Mouse (Mus musculus): ENCODE results near the gene Rack1. TPM values are rescaled to one million over a fixed set of nuclear protein-coding genes. Genes with fewer than 3 reads are reported as not detected.

Gene Rack1
- total and polyA plus RNA-seq, 3 experiments = 3,744 to 6,330 (median 5,265) TPM

DNA sequence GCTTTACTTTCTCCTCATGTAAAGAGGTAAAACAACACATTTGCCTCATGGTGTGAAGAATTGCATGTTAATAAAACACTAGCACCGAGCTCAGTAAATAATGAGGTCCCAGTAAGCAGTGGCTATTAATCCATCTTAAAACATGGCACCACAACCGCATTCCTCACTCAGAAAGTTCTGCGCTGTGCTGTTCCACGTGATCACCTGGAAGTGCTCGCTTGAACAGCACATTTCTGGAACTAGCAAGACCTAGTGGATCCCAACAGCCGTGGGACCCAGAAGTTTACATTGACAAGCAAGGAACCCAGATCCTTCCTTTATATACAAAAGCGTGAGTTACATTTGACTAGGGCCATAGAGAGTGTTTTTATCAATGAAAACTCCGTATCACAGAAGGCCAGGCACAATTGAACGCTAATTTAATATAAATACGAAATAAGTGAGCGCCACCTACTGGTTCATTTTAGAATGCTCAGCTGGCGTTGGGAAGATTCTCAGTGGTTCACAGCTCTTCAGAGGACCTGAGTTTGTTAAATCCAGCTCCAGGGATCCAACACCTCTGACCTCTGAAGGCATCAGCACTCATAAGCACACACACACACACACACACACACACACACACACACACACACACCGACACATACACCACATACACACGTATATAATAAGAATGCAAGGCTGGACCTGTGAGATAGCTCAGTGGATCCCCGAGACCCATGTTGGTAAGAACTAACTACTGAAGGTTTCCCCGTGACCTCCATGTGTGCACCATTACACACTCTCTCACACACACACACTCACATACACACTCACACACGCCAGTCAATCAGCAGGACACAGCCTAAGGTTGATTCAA is 25.5 kb upstream of the Rack1 start:
- Histone ChIP-seq H3K4me1 (ENCODE audit: control insufficient read depth in 1 of 2, insufficient read depth in 2 of 2) (peaks cover 12 to 28% of the 10 kb centered on the region in 2 experiments), H3K27ac (ENCODE audit: insufficient read depth, low read depth) (no peak overlapping the region), H3K36me3 (replicated peaks in 1 of 2; ENCODE audit: control insufficient read depth in 1 of 2, insufficient read depth in 1 of 2, low read length in 1 of 2) (no peaks in the 10 kb centered on the region), H3K4me2 (ENCODE audit: insufficient read depth, low read depth, poor library complexity, severe bottlenecking) (peak overlapping the region; percentile 25), H3K79me2 (replicated peaks; ENCODE audit: control insufficient read depth, extremely low read depth, insufficient read depth, poor library complexity, severe bottlenecking) (no peaks in the 10 kb centered on the region), H3K4me3 (replicated peaks in 1 of 3; ENCODE audit: low read depth in 2 of 3, low read length in 2 of 3, poor library complexity in 1 of 3) (no peak overlapping the region), H3K9me3 (replicated peaks; ENCODE audit: low read length) (no peaks in the 10 kb centered on the region), H3K9ac (ENCODE audit: insufficient read depth, low read depth) (no peak overlapping the region), H3K27me3 (replicated peaks) (no peaks in the 10 kb centered on the region)
- in situ Hi-C loops (cut with MboI; ENCODE audit: low pct_ligation_motif_present, low pct_unique_long_range_greater_than_20kb, low sequenced_read_pairs) = loop anchor here (25.0 kb wide), 1 partner anchor 512 kb away; no protein-coding TSS in a partner anchor
- TF ChIP-seq RAD21 (IDR thresholded peaks at IDR 0.05; ENCODE audit: low read depth, low read length) = peak; percentile 46
- no peak for TF ChIP-seq HCFC1 (IDR thresholded peaks at IDR 0.05; ENCODE audit: low read depth, low read length)
- 0 out of 2 replicates have a peak, but pooled peaks have one; percentile 18 for TF ChIP-seq ELF1 (IDR thresholded peaks at IDR 0.05; ENCODE audit: low read depth, low read length)
- no peak for TF ChIP-seq MAFK (IDR thresholded peaks at IDR 0.05; ENCODE audit: insufficient replicate concordance, low read length)
- no peak for TF ChIP-seq MAX (IDR thresholded peaks at IDR 0.05; ENCODE audit: low read length)
- TF ChIP-seq MYC (IDR thresholded peaks at IDR 0.05; ENCODE audit: low read depth, low read length) = peak; percentile 54; the same call in 1 of the 2 replicates
- no peak for TF ChIP-seq EP300 (IDR thresholded peaks at IDR 0.05; ENCODE audit: low read length)
- 0 out of 2 replicates have a peak, but pooled peaks have one; percentile 11 for TF ChIP-seq MEF2A (IDR thresholded peaks at IDR 0.05; ENCODE audit: borderline replicate concordance, low read depth, low read length)
- no peak for TF ChIP-seq E2F4 (IDR thresholded peaks at IDR 0.05; ENCODE audit: insufficient replicate concordance, low read depth, low read length)
- 0 out of 2 replicates have a peak, but pooled peaks have one; percentile 20 for TF ChIP-seq IRF4 (IDR thresholded peaks at IDR 0.05; ENCODE audit: low read depth, low read length)
- TF ChIP-seq CHD2 (IDR thresholded peaks at IDR 0.05; ENCODE audit: low read length) = no peak
- peak; percentile 35; the same call in 1 of the 2 replicates for TF ChIP-seq SMC3 (IDR thresholded peaks at IDR 0.05; ENCODE audit: low read depth, low read length)
- TF ChIP-seq RCOR1 (conservative IDR thresholded peaks at IDR 0.05; ENCODE audit: low read depth, low read length) = 0 out of 2 replicates have a peak, but pooled peaks have one; percentile 23
- TF ChIP-seq USF1 (IDR thresholded peaks at IDR 0.05; ENCODE audit: low read depth, low read length) = no peak
- no peak for TF ChIP-seq UBTF (IDR thresholded peaks at IDR 0.05; ENCODE audit: low read depth, low read length)
- TF ChIP-seq CTCF (conservative IDR thresholded peaks at IDR 0.05 in 1 of 2, IDR thresholded peaks at IDR 0.05 in 1 of 2; ENCODE audit: low read depth in 2 of 2, low read length in 2 of 2) = peak; percentile 80 to 87; a peak in 3 of 4 replicates
- DNase-seq (ENCODE audit: extremely low read depth) = peak; percentile 60
- dilution Hi-C loops (cut with MboI; ENCODE audit: extremely low pct_ligation_motif_present, extremely low pct_unique_long_range_greater_than_20kb, low sequenced_read_pairs) = no loop called here

GRCm38 (mm10) chr11:48775483-48775882 is 24.6 kb upstream of the Rack1 start:
- Histone ChIP-seq H3K36me3 (replicated peaks in 1 of 2; ENCODE audit: control insufficient read depth in 1 of 2, insufficient read depth in 1 of 2, low read length in 1 of 2) (no peaks in the 10 kb centered on the region), H3K4me2 (ENCODE audit: insufficient read depth, low read depth, poor library complexity, severe bottlenecking) (no peak overlapping the region; the same call in 1 of the 2 replicates), H3K27me3 (replicated peaks) (no peaks in the 10 kb centered on the region), H3K9ac (ENCODE audit: insufficient read depth, low read depth) (no peak overlapping the region), H3K4me1 (ENCODE audit: control insufficient read depth in 1 of 2, insufficient read depth in 2 of 2) (peaks cover 12 to 29% of the 10 kb centered on the region in 2 experiments), H3K4me3 (replicated peaks in 1 of 3; ENCODE audit: low read depth in 2 of 3, low read length in 2 of 3, poor library complexity in 1 of 3) (no peak overlapping the region), H3K79me2 (replicated peaks; ENCODE audit: control insufficient read depth, extremely low read depth, insufficient read depth, poor library complexity, severe bottlenecking) (no peaks in the 10 kb centered on the region), H3K9me3 (replicated peaks; ENCODE audit: low read length) (no peaks in the 10 kb centered on the region), H3K27ac (ENCODE audit: insufficient read depth, low read depth) (no peak overlapping the region)
- peak; percentile 59 for DNase-seq (ENCODE audit: extremely low read depth)
- in situ Hi-C loops (cut with MboI; ENCODE audit: low pct_ligation_motif_present, low pct_unique_long_range_greater_than_20kb, low sequenced_read_pairs) = no loop called here
- TF ChIP-seq CTCF (conservative IDR thresholded peaks at IDR 0.05 in 1 of 2, IDR thresholded peaks at IDR 0.05 in 1 of 2; ENCODE audit: low read depth in 2 of 2, low read length in 2 of 2) = peak; percentile 27 to 76
- no peak for TF ChIP-seq UBTF (IDR thresholded peaks at IDR 0.05; ENCODE audit: low read depth, low read length)
- TF ChIP-seq IRF4 (IDR thresholded peaks at IDR 0.05; ENCODE audit: low read depth, low read length) = peak; percentile 19; the same call in 1 of the 2 replicates
- TF ChIP-seq SMC3 (IDR thresholded peaks at IDR 0.05; ENCODE audit: low read depth, low read length) = peak; percentile 32
- TF ChIP-seq ZNF384 (IDR thresholded peaks at IDR 0.05; ENCODE audit: low read depth, low read length) = peak; percentile 86
- TF ChIP-seq JUND (conservative IDR thresholded peaks at IDR 0.05; ENCODE audit: low read depth, low read length) = 0 out of 2 replicates have a peak, but pooled peaks have one; percentile 18
- peak; percentile 68 for TF ChIP-seq RAD21 (IDR thresholded peaks at IDR 0.05; ENCODE audit: low read depth, low read length)
- TF ChIP-seq NRF1 (IDR thresholded peaks at IDR 0.05; ENCODE audit: low read depth, low read length) = no peak
- dilution Hi-C loops (cut with MboI; ENCODE audit: extremely low pct_ligation_motif_present, extremely low pct_unique_long_range_greater_than_20kb, low sequenced_read_pairs) = no loop called here
